Mouse (Mus musculus): ENCODE measurements around the gene Mthfd1. TPM values are rescaled to one million over a fixed set of nuclear protein-coding genes. Genes with fewer than 3 reads are reported as not detected.
"Not testable (repeated sequence)": the region's sequence is repeated elsewhere in the genome, so short reads cannot be mapped to it uniquely, and the experiment has no call there.

Mthfd1 gene
- 100 and 103 TPM in 2 replicates for polyA plus RNA-seq (2015; fragmentation: Nextera tagmentation; extraction: Ambion mirVana)

DNA sequence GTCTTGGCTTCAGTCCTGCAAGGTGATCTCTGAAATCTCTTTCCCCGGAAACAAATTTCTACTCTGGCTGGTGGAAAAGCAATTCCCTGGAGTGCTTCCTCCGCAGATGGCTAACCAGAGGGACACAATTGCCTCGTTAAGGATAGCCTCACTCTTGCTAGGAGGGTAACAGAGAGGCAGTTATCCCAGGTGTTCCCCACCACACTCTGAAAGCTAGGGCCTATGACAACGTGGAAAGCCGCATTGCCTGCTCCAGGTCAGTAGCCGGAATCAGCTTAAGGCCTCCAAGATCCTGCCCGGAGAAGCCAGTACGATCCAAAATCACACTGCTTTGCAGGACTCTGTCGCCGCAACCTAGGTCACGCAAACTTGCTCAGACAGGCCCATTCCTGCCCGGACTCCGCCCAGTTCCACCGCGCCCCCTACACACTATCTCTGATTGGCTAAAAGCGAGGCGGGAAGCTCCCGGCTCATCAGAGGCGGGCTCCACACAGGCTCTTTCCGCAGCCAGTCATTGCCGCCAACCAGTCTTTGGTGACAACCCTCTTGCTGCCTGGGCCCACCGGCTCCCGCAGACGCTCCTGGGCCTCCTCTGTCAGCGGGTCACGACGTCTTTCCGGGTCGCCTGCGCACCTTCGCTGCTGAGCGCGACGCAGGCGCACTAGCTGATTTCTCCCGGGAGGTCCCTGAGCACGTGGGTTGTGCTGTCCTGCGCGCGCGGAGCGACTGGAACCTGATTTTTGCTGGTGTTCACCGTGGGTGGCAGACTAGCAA, at the start of gene Mthfd1:
Mthfd1 (plus strand) TSS at position 574 of the 774 bp plus-strand sequence.
- H3K4me2 ChIP-seq = peak within 1 kb of the TSS; percentile 78
- 2% methylated on average over 43 of the region's 43 CpGs for WGBS

GRCm38 (mm10) chr12:76209429-76209974, 45.6 kb upstream of the Mthfd1 start:
- Histone ChIP-seq H3K9me3 (replicated peaks) (no peaks in the 10 kb centered on the region), H3K4me2 (no peak overlapping the region), H3K4me3 (replicated peaks) (no peak overlapping the region), H3K4me1 (no peaks in the 10 kb centered on the region), H3K27me3 (no peaks in the 10 kb centered on the region), H3K27ac (no peak overlapping the region), H3K36me3 (no peaks in the 10 kb centered on the region), H3K9ac (no peak overlapping the region)
- 88% methylated on average over 5 of the region's 5 CpGs for WGBS
- ATAC-seq (replicated peaks; ENCODE audit: low FRiP score) = no peak

More for the DNA sequence above, at the start of gene Mthfd1:
- H3K4me3 ChIP-seq (replicated peaks) = peak within 1 kb of the TSS; percentile 59
- peaks cover 23% of the 10 kb centered on the region for H3K4me1 ChIP-seq
- H3K9ac ChIP-seq = peak within 1 kb of the TSS; percentile 59
- no peaks in the 10 kb centered on the region for H3K36me3 ChIP-seq
- ATAC-seq (replicated peaks; ENCODE audit: low FRiP score) = peak; percentile 99
- peak within 1 kb of the TSS; percentile 92 for H3K27ac ChIP-seq
- no peaks in the 10 kb centered on the region for H3K9me3 ChIP-seq (replicated peaks)
- no peaks in the 10 kb centered on the region for H3K27me3 ChIP-seq

DNA sequence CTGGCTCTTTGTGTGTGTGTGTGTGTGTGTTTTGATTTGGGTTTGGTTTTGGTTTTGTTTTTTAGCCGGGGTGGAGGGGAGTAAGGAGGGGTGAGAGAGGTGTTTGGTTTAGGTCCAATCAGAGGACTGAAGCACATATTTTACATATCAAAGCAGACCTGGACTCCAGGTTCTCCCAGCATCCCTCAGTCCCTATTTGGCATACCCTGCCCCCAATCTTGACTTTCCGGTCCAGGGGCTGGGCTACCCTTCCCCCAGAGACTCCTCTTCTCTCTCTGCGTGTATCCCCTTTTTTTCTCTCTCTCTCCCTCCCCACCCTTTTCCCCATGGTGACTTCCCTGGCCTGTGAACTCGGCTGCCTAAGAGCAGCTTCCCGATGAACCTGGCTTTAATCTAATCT, 40.0 kb upstream of the Mthfd1 start:
- Histone ChIP-seq H3K27me3 (no peaks in the 10 kb centered on the region), H3K36me3 (no peaks in the 10 kb centered on the region), H3K4me1 (no peaks in the 10 kb centered on the region), H3K27ac (no peak overlapping the region), H3K9ac (no peak overlapping the region), H3K4me3 (replicated peaks) (no peak overlapping the region), H3K9me3 (replicated peaks) (no peaks in the 10 kb centered on the region), H3K4me2 (no peak overlapping the region)
- ATAC-seq (replicated peaks; ENCODE audit: low FRiP score) = no peak
- WGBS = 33% methylated on average over 5 of the region's 5 CpGs

DNA sequence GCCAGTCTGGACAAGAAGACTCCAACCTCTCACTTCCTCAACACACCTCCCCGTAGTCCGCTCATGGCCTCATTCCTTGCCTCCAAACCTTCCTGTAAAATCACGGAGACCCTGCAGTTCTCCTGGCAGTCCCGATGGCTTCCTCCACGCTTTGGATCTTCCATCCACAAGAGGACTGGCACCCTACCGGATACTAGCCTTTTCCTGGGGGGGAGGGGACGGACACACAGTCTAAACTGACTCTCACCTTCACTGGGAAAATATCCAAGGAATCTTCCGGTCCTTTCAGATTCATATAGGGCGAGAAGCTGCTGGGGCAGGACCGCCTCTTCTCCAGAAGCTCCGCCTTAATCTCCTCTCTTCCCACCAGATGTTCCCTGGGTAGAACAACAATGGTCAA, 38.4 kb upstream of the Mthfd1 start:
- Histone ChIP-seq H3K4me1 (no peaks in the 10 kb centered on the region), H3K9me3 (replicated peaks) (no peaks in the 10 kb centered on the region), H3K4me2 (no peak overlapping the region), H3K9ac (no peak overlapping the region), H3K27me3 (no peaks in the 10 kb centered on the region), H3K27ac (no peak overlapping the region), H3K36me3 (no peaks in the 10 kb centered on the region), H3K4me3 (replicated peaks) (no peak overlapping the region)
- ATAC-seq (replicated peaks; ENCODE audit: low FRiP score) = no peak
- WGBS = 76% methylated on average over 11 of the region's 11 CpGs

- not testable (repeated sequence) for H3K27me3 ChIP-seq; H3K27ac ChIP-seq; H3K9me3 ChIP-seq (replicated peaks); H3K36me3 ChIP-seq; H3K4me2 ChIP-seq; H3K4me3 ChIP-seq (replicated peaks); H3K9ac ChIP-seq; H3K4me1 ChIP-seq; ATAC-seq (replicated peaks; ENCODE audit: low FRiP score)
- 56% methylated on average over 4 of the region's 8 CpGs for WGBS
These were observed 33.0 kb upstream of the Mthfd1 start for GRCm38 (mm10) chr12:76222104-76222503.

- no peak overlapping the region for H3K9ac ChIP-seq
- 82% methylated on average over 6 of the region's 6 CpGs for WGBS
- no peak overlapping the region for H3K4me2 ChIP-seq
- no peaks in the 10 kb centered on the region for H3K36me3 ChIP-seq
- H3K4me1 ChIP-seq = peaks cover 16% of the 10 kb centered on the region
- no peaks in the 10 kb centered on the region for H3K27me3 ChIP-seq
- ATAC-seq (replicated peaks; ENCODE audit: low FRiP score) = no peak
- peak overlapping the region; percentile 51 for H3K27ac ChIP-seq
- no peak overlapping the region for H3K4me3 ChIP-seq (replicated peaks)
- H3K9me3 ChIP-seq (replicated peaks) = no peaks in the 10 kb centered on the region
These were observed 24.5 kb upstream of the Mthfd1 start for GRCm38 (mm10) chr12:76230644-76231043.

- no peaks in the 10 kb centered on the region for H3K9me3 ChIP-seq (replicated peaks)
- WGBS = 87% methylated on average over 6 of the region's 6 CpGs
- H3K27ac ChIP-seq = no peak overlapping the region
- no peaks in the 10 kb centered on the region for H3K36me3 ChIP-seq
- H3K4me3 ChIP-seq (replicated peaks) = no peak overlapping the region
- no peaks in the 10 kb centered on the region for H3K27me3 ChIP-seq
- H3K4me1 ChIP-seq = peaks cover 5% of the 10 kb centered on the region
- no peak for ATAC-seq (replicated peaks; ENCODE audit: low FRiP score)
- no peak overlapping the region for H3K4me2 ChIP-seq
- no peak overlapping the region for H3K9ac ChIP-seq
These were observed 19.8 kb upstream of the Mthfd1 start for GRCm38 (mm10) chr12:76235253-76235652.

- Histone ChIP-seq H3K36me3 (no peaks in the 10 kb centered on the region), H3K27me3 (no peaks in the 10 kb centered on the region), H3K9ac (no peak overlapping the region), H3K9me3 (replicated peaks) (no peaks in the 10 kb centered on the region), H3K4me2 (no peak overlapping the region), H3K27ac (no peak overlapping the region), H3K4me1 (no peaks in the 10 kb centered on the region), H3K4me3 (replicated peaks) (no peak overlapping the region)
- ATAC-seq (replicated peaks; ENCODE audit: low FRiP score) = no peak
- 52% methylated on average over 10 of the region's 10 CpGs for WGBS
These were observed 15.8 kb upstream of the Mthfd1 start for GRCm38 (mm10) chr12:76239145-76239838.

GRCm38 (mm10) chr12:76239839-76240571, 15.1 kb upstream of the Mthfd1 start:
- Histone ChIP-seq H3K9me3 (replicated peaks) (no peaks in the 10 kb centered on the region), H3K27me3 (no peaks in the 10 kb centered on the region), H3K4me3 (replicated peaks) (no peak overlapping the region), H3K27ac (no peak overlapping the region), H3K4me1 (no peaks in the 10 kb centered on the region), H3K9ac (no peak overlapping the region), H3K36me3 (no peaks in the 10 kb centered on the region), H3K4me2 (no peak overlapping the region)
- WGBS = 62% methylated on average over 7 of the region's 7 CpGs
- no peak for ATAC-seq (replicated peaks; ENCODE audit: low FRiP score)

- no peaks in the 10 kb centered on the region for H3K4me1 ChIP-seq
- no peak for ATAC-seq (replicated peaks; ENCODE audit: low FRiP score)
- no peaks in the 10 kb centered on the region for H3K36me3 ChIP-seq
- H3K9me3 ChIP-seq (replicated peaks) = no peaks in the 10 kb centered on the region
- no peak overlapping the region for H3K4me3 ChIP-seq (replicated peaks)
- H3K27ac ChIP-seq = no peak overlapping the region
- H3K9ac ChIP-seq = no peak overlapping the region
- H3K4me2 ChIP-seq = no peak overlapping the region
- 93% methylated on average over 3 of the region's 3 CpGs for WGBS
- H3K27me3 ChIP-seq = no peaks in the 10 kb centered on the region
These were observed 14.4 kb upstream of the Mthfd1 start for GRCm38 (mm10) chr12:76240670-76241069.

DNA sequence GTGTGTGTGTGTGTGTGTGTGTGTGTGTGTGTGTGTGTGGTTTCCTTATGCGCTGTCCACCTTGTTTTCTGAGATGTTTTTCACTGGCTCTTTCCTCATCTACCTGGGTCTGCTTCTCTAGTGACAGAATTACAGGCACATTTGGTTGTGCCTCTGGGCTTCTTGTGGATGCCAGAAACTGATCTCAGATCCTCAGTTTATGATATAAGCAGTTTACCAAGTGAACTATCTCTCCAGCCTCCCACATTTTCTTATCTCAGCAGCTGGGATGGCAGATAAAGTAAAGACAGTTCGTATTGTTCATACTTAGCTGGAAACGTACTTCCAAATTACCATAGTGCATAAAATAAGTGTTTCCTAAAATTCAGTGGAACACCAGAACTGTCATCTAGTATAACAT, 14.0 kb upstream of the Mthfd1 start:
- Histone ChIP-seq H3K9ac (no peak overlapping the region), H3K36me3 (no peaks in the 10 kb centered on the region), H3K4me2 (no peak overlapping the region), H3K4me3 (replicated peaks) (no peak overlapping the region), H3K27ac (no peak overlapping the region), H3K9me3 (replicated peaks) (no peaks in the 10 kb centered on the region), H3K27me3 (no peaks in the 10 kb centered on the region), H3K4me1 (no peaks in the 10 kb centered on the region)
- 84% methylated on average over 3 of the region's 3 CpGs for WGBS
- no peak for ATAC-seq (replicated peaks; ENCODE audit: low FRiP score)

- Histone ChIP-seq H3K27me3 (no peaks in the 10 kb centered on the region), H3K36me3 (no peaks in the 10 kb centered on the region), H3K9me3 (replicated peaks) (no peaks in the 10 kb centered on the region), H3K27ac (no peak overlapping the region), H3K9ac (no peak overlapping the region), H3K4me1 (no peaks in the 10 kb centered on the region), H3K4me3 (replicated peaks) (no peak overlapping the region), H3K4me2 (no peak overlapping the region)
- ATAC-seq (replicated peaks; ENCODE audit: low FRiP score) = no peak
- 48% methylated on average over 5 of the region's 5 CpGs for WGBS
These were observed 13.3 kb upstream of the Mthfd1 start for GRCm38 (mm10) chr12:76241833-76242232.
